Mouse (Mus musculus) cortical plate, adult 2 months (tissue): ENCODE data around the gene Rpl31.

Source experiments
- CTCF ChIP-seq: fragments of 200-500 bp; IDR thresholded peaks from 2 replicates; pipeline ENCODE4 v1.5.1; 2011; ENCODE audit warnings: mild to moderate bottlenecking, control low read depth, low read length; ENCODE audit not compliant: insufficient read depth; ENCODE audit errors: extremely low read depth
- POLR2A ChIP-seq: fragments of 200-500 bp; IDR thresholded peaks from 2 replicates; pipeline ENCODE4 v1.6.1; 2011; ENCODE audit warnings: mild to moderate bottlenecking, low read length, control low read depth; ENCODE audit not compliant: insufficient read depth; ENCODE audit errors: extremely low read depth

GRCm38 (mm10) chr1:39417817-39418216, 50.2 kb downstream of the Rpl31 start:
- TF ChIP-seq POLR2A (no peak), CTCF (no peak)
